Mouse (Mus musculus): ENCODE measurements around the gene Gm7168.
"Not testable (repeated sequence)": the region's sequence is repeated elsewhere in the genome, so short reads cannot be mapped to it uniquely, and the experiment has no call there.

Gene Gm7168

GRCm38 (mm10) chr17:13948073-13948472 lies at the start of gene Gm7168:
TSS of gene Gm7168 (plus strand) at chr17:13948373.
- DNase-seq (ENCODE audit: low spot score in 2 of 2), result not testable (repeated sequence)

GRCm38 (mm10) chr17:13898838-13899237 lies 49.3 kb upstream of the Gm7168 start:
- DNase-seq (ENCODE audit: low spot score in 2 of 2), result no peak

- no peak for DNase-seq (ENCODE audit: low spot score in 2 of 2)
Observed at GRCm38 (mm10) chr17:13899241-13899640, 48.9 kb upstream of the Gm7168 start.

DNA sequence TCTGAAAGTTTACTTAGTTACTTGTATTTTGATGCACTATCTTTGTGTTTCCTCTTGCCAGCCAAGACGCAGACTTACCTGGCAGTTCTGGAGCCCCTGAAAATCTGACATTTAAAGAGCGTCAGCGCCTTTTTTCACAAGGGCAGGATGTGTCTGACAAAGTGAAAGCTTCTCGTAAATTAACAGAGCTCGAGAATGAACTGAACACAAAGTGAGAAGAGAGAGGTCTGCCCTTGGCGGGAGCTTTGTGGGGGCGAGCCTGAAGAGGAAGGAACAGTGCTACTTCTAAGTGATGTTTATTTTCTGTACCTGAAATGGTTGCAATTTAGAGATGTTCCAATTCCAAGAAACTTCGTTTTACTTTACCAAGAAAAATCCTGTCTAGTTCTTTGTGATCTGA lies 44.4 kb upstream of the Gm7168 start:
- DNase-seq (ENCODE audit: low spot score in 2 of 2), result no peak

- no peak for DNase-seq (ENCODE audit: low spot score in 2 of 2)
Observed at GRCm38 (mm10) chr17:13907082-13907481, 41.1 kb upstream of the Gm7168 start.

DNA sequence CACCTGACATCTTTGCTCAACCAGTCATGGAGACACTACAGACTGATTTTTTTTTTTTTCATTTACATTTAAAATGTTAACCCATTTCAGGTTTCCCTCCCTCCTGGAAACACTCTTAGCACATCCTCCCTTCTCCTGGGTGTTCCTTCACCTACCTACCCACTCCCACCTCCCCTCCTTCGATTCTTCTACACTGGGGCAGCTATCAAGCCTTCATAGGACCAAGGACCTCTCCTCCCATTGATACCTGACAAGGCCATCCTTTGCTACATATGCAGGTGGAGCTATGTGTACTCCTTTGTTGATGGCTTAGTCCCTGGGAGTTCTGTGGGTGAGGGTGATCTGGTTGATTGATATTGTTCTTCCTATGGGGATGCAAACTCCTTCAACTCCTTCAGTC lies 40.5 kb upstream of the Gm7168 start:
- no peak for DNase-seq (ENCODE audit: low spot score in 2 of 2)

- no peak for DNase-seq (ENCODE audit: low spot score in 2 of 2)
Observed at GRCm38 (mm10) chr17:13913951-13914350, 34.2 kb upstream of the Gm7168 start.

DNA sequence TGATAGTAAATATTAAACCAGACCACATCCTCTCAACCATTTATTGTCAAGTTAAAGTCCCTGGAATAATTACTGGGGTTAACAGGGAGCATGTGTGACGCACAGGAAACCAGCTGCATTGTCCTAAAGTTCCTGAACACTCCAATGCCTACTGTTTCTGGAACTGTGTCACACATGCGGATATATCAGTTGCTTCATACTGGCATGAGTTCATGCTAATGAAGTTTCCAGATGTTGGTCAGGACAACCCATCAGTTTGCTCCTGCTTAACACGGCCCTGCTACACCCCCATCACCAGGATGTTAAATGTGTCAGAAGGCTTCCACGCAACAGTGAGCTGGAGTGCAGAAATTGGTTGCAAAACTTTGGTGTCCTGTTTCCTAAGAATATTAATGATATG lies 33.6 kb upstream of the Gm7168 start:
- no peak for DNase-seq (ENCODE audit: low spot score in 2 of 2)

GRCm38 (mm10) chr17:13920771-13921170 lies 27.4 kb upstream of the Gm7168 start:
- DNase-seq (ENCODE audit: low spot score in 2 of 2), result no peak

DNA sequence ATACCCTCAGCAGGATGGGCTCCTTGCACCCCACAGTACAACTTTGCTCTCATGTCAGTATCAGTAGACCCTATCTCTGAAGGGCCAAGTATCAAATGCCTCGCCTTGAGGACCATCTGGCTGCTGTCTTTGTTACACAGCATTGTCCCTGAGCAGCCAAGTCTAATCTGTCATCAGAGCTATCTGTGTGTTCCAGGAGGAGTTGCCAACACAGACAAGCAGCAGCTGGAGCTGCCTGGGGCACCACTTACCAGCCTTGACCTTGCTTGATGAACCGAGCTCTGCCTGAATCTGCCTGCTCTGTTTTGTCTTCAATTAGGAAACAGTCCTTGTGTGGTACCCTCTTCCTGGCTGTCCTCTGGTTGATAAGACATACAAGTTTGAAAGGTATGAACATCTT lies 24.8 kb upstream of the Gm7168 start:
- no peak for DNase-seq (ENCODE audit: low spot score in 2 of 2)

DNA sequence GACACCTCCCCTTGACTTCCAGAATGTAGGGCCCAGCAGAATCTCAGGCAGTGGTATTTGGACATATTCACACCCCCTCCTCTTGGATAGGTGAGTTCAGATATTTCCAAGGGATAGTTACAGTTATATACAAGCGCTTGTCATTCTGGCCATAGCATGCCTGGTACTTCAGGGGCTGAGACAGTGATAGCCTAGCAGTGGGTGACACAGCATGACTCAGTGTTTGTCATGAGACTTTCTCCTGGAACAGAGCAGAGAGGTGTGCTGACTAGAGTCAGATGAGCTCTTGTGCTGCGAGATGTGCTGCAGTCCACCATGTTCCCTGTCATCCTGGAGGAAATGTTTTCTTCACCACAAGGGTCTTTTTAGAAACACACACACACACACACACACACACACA lies 23.6 kb upstream of the Gm7168 start:
- no peak for DNase-seq (ENCODE audit: low spot score in 2 of 2)

DNA sequence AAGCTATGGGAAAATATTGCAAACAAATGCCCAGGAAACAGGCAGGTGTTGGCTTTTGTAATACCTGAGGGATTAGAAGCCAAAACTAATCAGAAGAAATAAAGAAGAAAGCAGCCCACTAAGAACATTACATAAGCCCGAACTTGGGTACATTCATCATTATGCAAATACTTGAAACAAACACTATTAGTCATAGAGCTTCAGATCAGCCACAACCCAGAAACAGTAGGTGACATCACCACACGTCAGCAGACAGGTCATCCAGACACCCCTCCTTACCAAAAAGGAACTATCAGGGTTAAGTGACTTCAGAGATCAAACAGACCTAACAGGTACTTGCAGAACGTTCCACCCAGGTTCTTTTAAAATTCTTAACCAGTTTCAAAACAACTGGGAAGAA lies 22.2 kb upstream of the Gm7168 start:
- no peak for DNase-seq (ENCODE audit: low spot score in 2 of 2)

- no peak for DNase-seq (ENCODE audit: low spot score in 2 of 2)
Observed at GRCm38 (mm10) chr17:13930421-13930820, 17.8 kb upstream of the Gm7168 start.

DNA sequence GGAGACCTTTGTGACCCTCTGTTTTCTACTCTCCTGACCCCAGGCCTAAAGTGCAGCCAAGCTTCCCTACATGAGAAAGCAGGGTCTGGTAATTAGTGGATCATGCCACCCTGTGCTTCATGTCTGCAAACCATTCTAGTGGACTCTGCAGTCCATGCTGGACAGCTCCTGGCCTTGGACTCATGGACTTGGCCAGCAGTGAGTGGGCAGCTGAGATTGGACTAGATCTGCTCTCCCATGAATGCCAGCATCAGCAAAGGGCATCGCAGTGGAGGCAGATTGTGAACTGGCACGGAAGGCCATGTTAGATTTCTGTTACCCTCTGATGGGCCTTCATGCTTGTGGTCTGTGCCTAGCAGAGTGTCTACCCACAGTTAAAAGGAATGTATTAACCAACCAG lies 12.8 kb upstream of the Gm7168 start:
- not testable (repeated sequence) for DNase-seq (ENCODE audit: low spot score in 2 of 2)

GRCm38 (mm10) chr17:13937787-13938186 lies 10.4 kb upstream of the Gm7168 start:
- no peak for DNase-seq (ENCODE audit: low spot score in 2 of 2)

- no peak for DNase-seq (ENCODE audit: low spot score in 2 of 2)
Observed at GRCm38 (mm10) chr17:13938652-13939051, 9.5 kb upstream of the Gm7168 start.

- DNase-seq (ENCODE audit: low spot score in 2 of 2), result not testable (repeated sequence)
Observed at GRCm38 (mm10) chr17:13939231-13939630, 8.9 kb upstream of the Gm7168 start.

GRCm38 (mm10) chr17:13940487-13940886 lies 7.7 kb upstream of the Gm7168 start:
- no peak for DNase-seq (ENCODE audit: low spot score in 2 of 2)

- DNase-seq (ENCODE audit: low spot score in 2 of 2), result not testable (repeated sequence)
Observed at GRCm38 (mm10) chr17:13951570-13951969, 3.4 kb downstream of the Gm7168 start.

- DNase-seq (ENCODE audit: low spot score in 2 of 2), result not testable (repeated sequence)
Observed at GRCm38 (mm10) chr17:13958129-13958528, 10.0 kb downstream of the Gm7168 start.

DNA sequence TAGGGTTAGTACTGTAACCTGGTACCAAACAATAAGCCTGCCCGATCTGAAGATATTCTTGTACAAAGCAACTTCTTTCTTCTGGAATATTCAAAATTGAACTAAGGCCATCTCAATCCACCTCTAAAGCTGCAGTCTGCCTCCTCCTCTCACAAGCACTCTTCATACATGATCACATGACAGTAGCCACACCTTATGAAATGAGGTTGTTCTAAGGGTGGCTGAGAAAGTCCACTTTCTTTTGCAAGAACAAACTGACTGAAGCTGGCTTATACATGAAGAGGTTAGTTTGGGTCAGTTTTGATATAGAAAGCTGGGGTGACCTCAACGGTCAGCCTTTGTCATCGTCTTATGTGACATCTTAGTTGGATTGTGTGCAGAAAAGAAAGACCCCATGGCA lies 14.1 kb downstream of the Gm7168 start:
- DNase-seq (ENCODE audit: low spot score in 2 of 2), result not testable (repeated sequence)

DNA sequence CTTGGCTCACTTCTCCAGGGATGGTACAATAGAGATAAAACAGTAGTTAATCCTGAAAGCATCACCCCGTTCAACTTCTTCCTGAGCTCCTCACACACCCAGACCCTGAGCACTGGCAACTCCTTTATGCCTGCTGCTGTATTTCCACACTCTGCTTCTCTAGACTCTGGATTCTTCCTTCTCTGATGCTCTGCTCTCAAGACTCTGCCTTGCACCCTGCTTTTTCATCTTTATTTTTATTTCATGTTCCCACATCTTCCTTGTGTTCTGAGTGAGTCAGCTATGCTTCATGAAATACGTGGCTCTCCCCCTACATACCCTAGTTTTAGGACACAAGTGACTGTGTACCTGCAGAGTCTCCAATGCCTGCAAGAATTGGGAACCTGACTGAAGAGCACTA lies 16.9 kb downstream of the Gm7168 start:
- not testable (repeated sequence) for DNase-seq (ENCODE audit: low spot score in 2 of 2)

- not testable (repeated sequence) for DNase-seq (ENCODE audit: low spot score in 2 of 2)
Observed at GRCm38 (mm10) chr17:13969917-13970316, 21.7 kb downstream of the Gm7168 start.

- DNase-seq (ENCODE audit: low spot score in 2 of 2), result not testable (repeated sequence)
Observed at GRCm38 (mm10) chr17:13970796-13971195, 22.6 kb downstream of the Gm7168 start.

GRCm38 (mm10) chr17:13987690-13988089 lies 39.5 kb downstream of the Gm7168 start:
- DNase-seq (ENCODE audit: low spot score in 2 of 2), result no peak
